Mouse (Mus musculus) telencephalon, adult 2 months (tissue): ENCODE data around the gene Car8.
"Not testable (repeated sequence)": the region's sequence is repeated elsewhere in the genome, so short reads cannot be mapped to it uniquely, and the experiment has no call there.

ENCODE experiments used
- DNase-seq: peaks from one replicate; pipeline ENCODE4 v3.0.0-alpha.2; 2011; ENCODE audit warnings: low read depth, low spot score

The Car8 gene

GRCm38 (mm10) chr4:8203367-8203766, 35.5 kb downstream of the Car8 start:
- no peak for DNase-seq

GRCm38 (mm10) chr4:8201631-8202030, 37.2 kb downstream of the Car8 start:
- no peak for DNase-seq

GRCm38 (mm10) chr4:8200081-8200480, 38.8 kb downstream of the Car8 start:
- DNase-seq: no peak

GRCm38 (mm10) chr4:8198033-8198432, 40.8 kb downstream of the Car8 start:
- no peak for DNase-seq

- no peak for DNase-seq
These were observed 48.4 kb downstream of the Car8 start for GRCm38 (mm10) chr4:8190441-8190840.

- no peak for DNase-seq
These were observed 51.7 kb downstream of the Car8 start for GRCm38 (mm10) chr4:8186921-8187687.

- DNase-seq: no peak
These were observed 58.3 kb downstream of the Car8 start for GRCm38 (mm10) chr4:8180576-8180975.

GRCm38 (mm10) chr4:8154589-8155198, 84.1 kb downstream of the Car8 start:
- DNase-seq: no peak

GRCm38 (mm10) chr4:8153926-8154325, 84.9 kb downstream of the Car8 start:
- DNase-seq: not testable (repeated sequence)

GRCm38 (mm10) chr4:8137403-8137802, 101.4 kb downstream of the Car8 start:
- no peak for DNase-seq

- no peak for DNase-seq
These were observed 106.8 kb downstream of the Car8 start for GRCm38 (mm10) chr4:8132024-8132423.

GRCm38 (mm10) chr4:8113558-8113957, 125.3 kb downstream of the Car8 start:
- no peak for DNase-seq

GRCm38 (mm10) chr4:8111891-8112290, 127.0 kb downstream of the Car8 start:
- DNase-seq: no peak

- no peak for DNase-seq
These were observed 128.8 kb downstream of the Car8 start for GRCm38 (mm10) chr4:8109906-8110567.

GRCm38 (mm10) chr4:8101466-8101865, 137.4 kb downstream of the Car8 start:
- no peak for DNase-seq

- no peak for DNase-seq
These were observed 140.8 kb downstream of the Car8 start for GRCm38 (mm10) chr4:8098084-8098483.

- DNase-seq: no peak
These were observed 141.2 kb downstream of the Car8 start for GRCm38 (mm10) chr4:8097683-8098082.

GRCm38 (mm10) chr4:8093566-8093965, 145.3 kb downstream of the Car8 start:
- DNase-seq: not testable (repeated sequence)
